Mouse (Mus musculus): ENCODE measurements at regions not wholly inside any gene's neighbourhood (a gene's known extent, or its start where the extent isn't known, plus 50 kb on each side); places are given as distances from the start of the nearest gene placed in this dataset.

- no peak for DNase-seq
Observed at GRCm38 (mm10) chr3:143574035-143574864, 630.8 kb downstream of the Lmo4 start.

GRCm38 (mm10) chr3:143569930-143570329, 635.1 kb downstream of the Lmo4 start:
- DNase-seq: no peak

GRCm38 (mm10) chr3:143565067-143565466, 640.0 kb downstream of the Lmo4 start:
- no peak for DNase-seq

GRCm38 (mm10) chr3:143542811-143543210, 661.0 kb upstream of the Pkn2 start:
- no peak for DNase-seq

GRCm38 (mm10) chr3:143527982-143528381, 646.2 kb upstream of the Pkn2 start:
- DNase-seq: no peak

GRCm38 (mm10) chr3:143527274-143527673, 645.5 kb upstream of the Pkn2 start:
- no peak for DNase-seq

- no peak for DNase-seq
Observed at GRCm38 (mm10) chr3:143512517-143513249, 630.9 kb upstream of the Pkn2 start.

- no peak for DNase-seq
Observed at GRCm38 (mm10) chr3:143509531-143509930, 627.7 kb upstream of the Pkn2 start.

- peak; percentile 75 for DNase-seq
Observed at GRCm38 (mm10) chr3:143508280-143508679, 626.5 kb upstream of the Pkn2 start.

- no peak for DNase-seq
Observed at GRCm38 (mm10) chr3:143501017-143501416, 619.2 kb upstream of the Pkn2 start.

GRCm38 (mm10) chr3:143495389-143495788, 613.6 kb upstream of the Pkn2 start:
- DNase-seq: no peak

- DNase-seq: no peak
Observed at GRCm38 (mm10) chr3:143477916-143478610, 596.3 kb upstream of the Pkn2 start.

- no peak for DNase-seq
Observed at GRCm38 (mm10) chr3:143475461-143475860, 593.7 kb upstream of the Pkn2 start.

- DNase-seq: no peak
Observed at GRCm38 (mm10) chr3:143447005-143447709, 565.4 kb upstream of the Pkn2 start.

GRCm38 (mm10) chr3:143417401-143417800, 535.6 kb upstream of the Pkn2 start:
- DNase-seq: no peak

GRCm38 (mm10) chr3:143411655-143412054, 529.9 kb upstream of the Pkn2 start:
- no peak for DNase-seq

- DNase-seq: no peak
Observed at GRCm38 (mm10) chr3:143398966-143399365, 517.2 kb upstream of the Pkn2 start.

GRCm38 (mm10) chr3:143384357-143384756, 502.6 kb upstream of the Pkn2 start:
- DNase-seq: peak; percentile 85

GRCm38 (mm10) chr3:143379193-143379592, 497.4 kb upstream of the Pkn2 start:
- DNase-seq: peak; percentile 80

GRCm38 (mm10) chr3:143377446-143377845, 495.6 kb upstream of the Pkn2 start:
- no peak for DNase-seq

GRCm38 (mm10) chr3:143375527-143376061, 493.8 kb upstream of the Pkn2 start:
- no peak for DNase-seq

- no peak for DNase-seq
Observed at GRCm38 (mm10) chr3:143373501-143373900, 491.7 kb upstream of the Pkn2 start.

GRCm38 (mm10) chr3:143369002-143369401, 487.2 kb upstream of the Pkn2 start:
- no peak for DNase-seq
